Mouse (Mus musculus) erythroblast, embryonic 14.5 days (primary cell): ENCODE results near the gene Hdac5.

ENCODE experiments used
- GATA1 ChIP-seq: IDR thresholded peaks from 2 replicates; pipeline ENCODE4 v1.6.1; 2012; ENCODE audit warnings: low read length, inconsistent platforms, mixed read lengths
- TAL1 ChIP-seq: IDR thresholded peaks from 3 replicates; pipeline ENCODE4 v1.6.1; 2012; ENCODE audit warnings: low read length, inconsistent platforms, mixed read lengths

DNA sequence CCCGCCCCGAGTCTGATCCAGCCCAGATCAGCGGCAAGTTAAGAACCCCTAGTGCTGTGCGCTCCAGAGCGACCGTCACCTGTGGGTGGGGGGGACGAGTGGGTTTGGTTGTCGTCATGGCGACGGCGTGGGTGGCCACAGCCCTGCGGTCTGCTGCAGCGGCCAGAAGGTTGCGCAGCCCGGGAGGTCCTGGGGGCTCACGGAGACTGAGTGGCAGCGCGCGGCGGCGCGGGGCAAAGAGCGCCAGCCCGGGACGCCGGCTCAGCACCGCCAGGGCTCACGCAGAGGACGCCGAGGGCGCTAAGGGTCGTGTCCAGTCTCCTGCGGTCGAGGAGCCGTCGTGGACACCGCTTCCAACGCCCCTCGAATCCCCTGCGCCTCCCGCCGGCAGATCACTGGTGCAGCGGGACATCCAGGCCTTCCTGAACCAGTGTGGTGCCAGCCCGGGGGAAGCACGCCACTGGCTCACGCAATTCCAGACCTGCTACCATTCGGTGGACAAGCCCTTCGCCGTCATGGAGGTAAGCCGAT is 84.4 kb downstream of the Hdac5 start, which contains the start of gene Nags:
- no peak for TF ChIP-seq TAL1
- TF ChIP-seq GATA1: no peak
